Mouse (Mus musculus) liver, embryonic 12.5 days (tissue): ENCODE results near the gene 4430402I18Rik. TPM values are rescaled to one million over a fixed set of nuclear protein-coding genes. Genes with fewer than 3 reads are reported as not detected.
A peak's percentile ranks its signal among the peaks of the same experiment; 100 is the strongest.

Experiments
- ATAC-seq: fragments of 200-750 bp; cut with Nextera tagmentation; 2 replicates; pipeline ENCODE4 v1.8.0; 2017; ENCODE audit warnings: moderate number of reproducible peaks, mild to moderate bottlenecking, moderate library complexity
- H3K27ac ChIP-seq: fragments of 300-500 bp; sonication (generic); 2 replicates; pipeline ENCODE4 v1.5.1; 2016; ENCODE audit warnings: mild to moderate bottlenecking
- H3K27me3 ChIP-seq: fragments of 300-500 bp; sonication (generic); replicated peaks from 2 replicates; pipeline ENCODE4 v1.6.1; 2016; ENCODE audit warnings: mild to moderate bottlenecking, moderate library complexity
- H3K36me3 ChIP-seq: fragments of 300-500 bp; sonication (generic); 2 replicates; pipeline ENCODE4 v1.6.1; 2016; ENCODE audit warnings: mild to moderate bottlenecking, moderate library complexity
- H3K4me1 ChIP-seq: fragments of 300-500 bp; sonication (generic); 2 replicates; pipeline ENCODE4 v1.6.1; 2016
- H3K4me2 ChIP-seq: fragments of 300-500 bp; sonication (generic); 2 replicates; pipeline ENCODE4 v1.6.1; 2016; ENCODE audit warnings: mild to moderate bottlenecking, moderate library complexity
- H3K4me3 ChIP-seq: fragments of 300-500 bp; sonication (generic); 2 replicates; pipeline ENCODE4 v1.5.1; 2016; ENCODE audit warnings: mild to moderate bottlenecking, moderate library complexity
- H3K9ac ChIP-seq: fragments of 300-500 bp; sonication (generic); 2 replicates; pipeline ENCODE4 v1.6.1; 2016; ENCODE audit warnings: mild to moderate bottlenecking, moderate library complexity
- H3K9me3 ChIP-seq: fragments of 300-500 bp; sonication (generic); replicated peaks from 2 replicates; pipeline ENCODE4 v1.6.1; 2016; ENCODE audit warnings: mild to moderate bottlenecking, moderate library complexity
- WGBS: fragments of 180-500 bp; shearing (Covaris S2); methylation state at CpG from one replicate; pipeline ENCODE4 v1.1.7; 2016; ENCODE audit not compliant: insufficient replicate concordance; 5-methylcytosine and 5-hydroxymethylcytosine counted together
- polyA plus RNA-seq: library from polyadenylated mRNA; unstranded; fragments of >200 nt; fragmentation: Nextera tagmentation; extraction: Ambion mirVana; gene quantifications from 2 replicates; pipeline ENCODE4 v1.2.1, GENCODE M21; 2016

4430402I18Rik gene
- polyA plus RNA-seq, 1 experiment from 2014 or later, result 0.85 TPM

DNA sequence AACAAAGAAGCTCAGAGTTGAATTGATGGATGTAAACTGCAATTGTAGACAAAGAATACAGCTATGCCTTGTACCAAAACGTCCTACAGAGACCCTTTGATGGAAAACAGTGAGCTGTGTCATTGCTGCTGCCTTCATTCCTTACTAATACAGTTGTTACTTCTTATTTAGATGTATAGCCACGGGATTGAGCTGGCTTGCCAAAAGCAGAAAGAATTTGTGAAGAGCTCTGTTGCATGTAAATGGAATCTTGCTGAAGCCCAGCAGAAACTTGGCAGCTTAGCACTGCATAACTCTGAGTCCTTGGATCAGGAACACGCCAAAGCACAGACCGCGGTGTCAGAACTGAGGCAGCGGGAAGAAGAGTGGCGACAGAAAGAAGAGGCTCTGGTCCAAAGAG, 27.3 kb upstream of the 4430402I18Rik start:
- H3K9ac ChIP-seq, result no peak overlapping the region
- no peaks in the 10 kb centered on the region for H3K9me3 ChIP-seq
- no peak overlapping the region for H3K4me2 ChIP-seq
- no peak for ATAC-seq
- no peaks in the 10 kb centered on the region for H3K27me3 ChIP-seq
- 87% methylated on average over 7 of the region's 7 CpGs for WGBS
- H3K36me3 ChIP-seq, result peaks cover 54% of the 10 kb centered on the region
- peaks cover 9% of the 10 kb centered on the region for H3K4me1 ChIP-seq
- H3K27ac ChIP-seq, result no peak overlapping the region
- no peak overlapping the region for H3K4me3 ChIP-seq

DNA sequence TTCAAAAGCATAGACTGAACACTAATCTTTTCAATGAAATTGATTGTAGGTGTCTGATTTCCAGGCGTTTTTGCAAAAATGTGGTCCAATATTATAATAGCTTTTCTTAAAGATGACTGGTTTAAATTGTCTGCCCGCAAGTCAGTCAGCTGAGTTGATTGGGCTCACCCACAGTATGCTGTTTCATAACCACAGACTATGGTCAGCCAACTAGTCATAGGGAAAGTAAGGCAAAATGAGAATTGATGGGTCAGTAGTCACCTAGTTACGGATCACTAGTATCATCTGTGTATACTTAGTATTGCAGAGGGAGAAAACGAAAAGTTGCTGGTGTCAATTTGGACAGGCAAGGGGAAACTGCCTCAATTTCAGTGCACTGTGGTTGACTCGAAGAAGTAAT, 23.8 kb upstream of the 4430402I18Rik start:
- H3K4me2 ChIP-seq, result peak overlapping the region; percentile 93
- ATAC-seq, result no peak
- peak overlapping the region; percentile 83; the same call in 1 of the 2 replicates for H3K27ac ChIP-seq
- peaks cover 37% of the 10 kb centered on the region for H3K36me3 ChIP-seq
- H3K9ac ChIP-seq, result peak overlapping the region; percentile 95
- H3K27me3 ChIP-seq, result peaks cover 9% of the 10 kb centered on the region; the same call in 1 of the 2 replicates
- H3K4me3 ChIP-seq, result peak overlapping the region; percentile 93
- H3K9me3 ChIP-seq, result no peaks in the 10 kb centered on the region
- H3K4me1 ChIP-seq, result peaks cover 15% of the 10 kb centered on the region
- WGBS, result 54% methylated on average over 5 of the region's 5 CpGs

DNA sequence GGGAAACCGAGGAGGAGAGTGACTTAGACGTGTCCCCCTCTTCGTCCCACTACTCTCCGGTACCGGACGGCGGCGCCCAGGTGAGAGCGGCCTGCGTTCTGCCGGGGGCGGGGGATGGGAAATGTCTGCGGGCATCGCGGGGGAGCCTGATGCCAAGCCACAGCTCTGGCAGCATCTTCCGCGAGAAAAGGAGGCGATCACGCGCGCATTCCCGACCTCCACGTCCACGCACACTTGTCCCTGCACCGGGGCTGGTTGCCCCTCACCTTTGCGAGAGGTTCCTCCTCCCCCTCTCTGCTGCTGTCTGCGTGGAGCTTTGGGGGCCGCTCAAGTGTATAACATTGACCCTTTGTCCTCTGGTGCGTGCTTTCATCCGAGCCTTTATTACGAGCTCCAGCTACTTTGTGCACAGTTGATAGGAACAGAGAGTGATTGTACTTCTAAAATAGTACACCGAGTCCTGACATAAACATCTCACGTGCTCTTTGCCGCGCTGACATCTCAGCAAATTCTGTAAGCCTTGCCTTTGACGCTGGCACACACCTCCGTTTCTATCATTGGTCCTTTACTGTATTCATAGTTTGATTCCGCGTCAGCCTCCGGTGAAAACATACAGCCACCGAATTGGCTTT, 23.1 kb upstream of the 4430402I18Rik start:
- peak; percentile 70 for ATAC-seq
- H3K27ac ChIP-seq, result peak overlapping the region; percentile 83
- peaks cover 15% of the 10 kb centered on the region for H3K4me1 ChIP-seq
- no peaks in the 10 kb centered on the region for H3K9me3 ChIP-seq
- peak overlapping the region; percentile 93 for H3K4me3 ChIP-seq
- H3K9ac ChIP-seq, result peak overlapping the region; percentile 95
- peaks cover 30% of the 10 kb centered on the region for H3K36me3 ChIP-seq
- peaks cover 10% of the 10 kb centered on the region; the same call in 1 of the 2 replicates for H3K27me3 ChIP-seq
- WGBS, result under 1% methylated on average over 37 of the region's 41 CpGs
- H3K4me2 ChIP-seq, result peak overlapping the region; percentile 93

DNA sequence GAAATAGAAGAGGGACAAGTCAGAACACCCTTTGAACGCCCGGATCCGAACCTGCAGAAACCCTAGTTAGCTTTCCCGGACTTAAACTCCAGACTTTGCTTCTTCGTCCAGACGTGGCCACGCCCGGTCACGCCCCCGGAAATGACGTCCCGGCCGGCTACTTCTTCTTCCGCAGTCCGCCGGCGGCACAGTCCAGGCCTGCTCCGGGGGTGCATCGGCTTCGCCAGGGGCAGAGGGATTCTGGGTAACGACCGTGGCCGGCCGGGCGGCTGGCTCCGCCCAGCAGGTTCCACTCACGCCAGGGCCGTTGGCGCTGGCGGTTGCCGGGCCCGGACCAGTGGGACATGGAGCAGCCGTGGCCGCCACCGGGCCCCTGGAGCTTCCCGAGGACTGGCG, 22.6 kb upstream of the 4430402I18Rik start, which contains the start of gene Cdc37l1:
TSS of gene Cdc37l1 (plus strand) at position 159 of the 396 bp plus-strand sequence.
- H3K4me2 ChIP-seq, result peak within 1 kb of the TSS; percentile 93
- peaks cover 15% of the 10 kb centered on the region for H3K4me1 ChIP-seq
- H3K9ac ChIP-seq, result peak within 1 kb of the TSS; percentile 95
- H3K27me3 ChIP-seq, result peaks cover 10% of the 10 kb centered on the region; the same call in 1 of the 2 replicates
- peaks cover 25% of the 10 kb centered on the region for H3K36me3 ChIP-seq
- under 1% methylated on average over 37 of the region's 37 CpGs for WGBS
- peak; percentile 98 for ATAC-seq
- H3K9me3 ChIP-seq, result no peaks in the 10 kb centered on the region
- peak within 1 kb of the TSS; percentile 83 for H3K27ac ChIP-seq
- H3K4me3 ChIP-seq, result peak within 1 kb of the TSS; percentile 93

DNA sequence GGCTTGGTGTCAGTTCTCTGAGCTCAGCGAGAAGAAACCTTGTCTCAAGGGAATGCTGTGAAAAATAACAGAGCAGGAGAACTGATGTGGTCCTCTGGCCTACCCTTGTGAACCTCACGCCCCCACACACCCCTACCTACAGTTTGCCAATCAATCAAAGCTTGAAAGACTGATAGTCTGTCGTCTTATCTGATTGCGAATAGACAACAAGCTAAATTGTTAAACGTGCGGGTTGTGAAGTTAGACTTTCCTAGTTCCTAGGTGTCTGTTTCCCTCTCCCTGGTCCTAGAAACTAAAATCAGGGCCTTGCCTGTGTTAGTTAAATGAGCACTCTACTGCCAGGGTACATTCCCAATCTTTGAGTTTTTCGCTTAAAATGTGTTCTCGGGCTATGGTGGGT, 21.9 kb upstream of the 4430402I18Rik start:
- Histone ChIP-seq H3K4me2 (peak overlapping the region; percentile 93), H3K27ac (peak overlapping the region; percentile 83; the same call in 1 of the 2 replicates), H3K4me1 (peaks cover 15% of the 10 kb centered on the region), H3K36me3 (peaks cover 18% of the 10 kb centered on the region), H3K9me3 (no peaks in the 10 kb centered on the region), H3K4me3 (peak overlapping the region; percentile 93), H3K9ac (peak overlapping the region; percentile 95), H3K27me3 (peaks cover 10% of the 10 kb centered on the region; the same call in 1 of the 2 replicates)
- no peak for ATAC-seq
- 44% methylated on average over 8 of the region's 8 CpGs for WGBS

DNA sequence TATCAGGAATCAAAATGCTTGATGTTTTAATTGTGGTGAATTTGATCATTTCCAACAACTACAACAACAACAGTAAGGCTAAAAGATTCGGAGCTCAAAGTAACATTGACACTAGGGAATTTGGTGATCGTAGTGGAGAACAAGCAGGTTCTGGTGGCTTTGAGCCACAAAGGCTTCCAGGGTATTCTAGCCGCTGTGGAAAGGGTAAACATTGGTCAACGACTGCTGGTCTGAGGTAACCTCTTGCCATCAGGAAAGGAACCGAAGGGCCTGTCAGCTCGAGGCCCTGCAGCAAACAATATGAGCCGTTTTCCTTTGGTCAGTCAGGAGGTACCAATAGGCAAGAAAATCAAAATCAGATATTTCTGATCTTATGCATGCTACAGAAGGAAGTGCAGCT, 15.0 kb upstream of the 4430402I18Rik start:
- no peaks in the 10 kb centered on the region for H3K36me3 ChIP-seq
- no peaks in the 10 kb centered on the region for H3K4me1 ChIP-seq
- peaks cover 10% of the 10 kb centered on the region; the same call in 1 of the 2 replicates for H3K27me3 ChIP-seq
- no peak overlapping the region for H3K4me3 ChIP-seq
- H3K9me3 ChIP-seq, result no peaks in the 10 kb centered on the region
- 54% methylated on average over 7 of the region's 7 CpGs for WGBS
- no peak overlapping the region for H3K27ac ChIP-seq
- H3K9ac ChIP-seq, result no peak overlapping the region
- no peak overlapping the region for H3K4me2 ChIP-seq
- ATAC-seq, result no peak

DNA sequence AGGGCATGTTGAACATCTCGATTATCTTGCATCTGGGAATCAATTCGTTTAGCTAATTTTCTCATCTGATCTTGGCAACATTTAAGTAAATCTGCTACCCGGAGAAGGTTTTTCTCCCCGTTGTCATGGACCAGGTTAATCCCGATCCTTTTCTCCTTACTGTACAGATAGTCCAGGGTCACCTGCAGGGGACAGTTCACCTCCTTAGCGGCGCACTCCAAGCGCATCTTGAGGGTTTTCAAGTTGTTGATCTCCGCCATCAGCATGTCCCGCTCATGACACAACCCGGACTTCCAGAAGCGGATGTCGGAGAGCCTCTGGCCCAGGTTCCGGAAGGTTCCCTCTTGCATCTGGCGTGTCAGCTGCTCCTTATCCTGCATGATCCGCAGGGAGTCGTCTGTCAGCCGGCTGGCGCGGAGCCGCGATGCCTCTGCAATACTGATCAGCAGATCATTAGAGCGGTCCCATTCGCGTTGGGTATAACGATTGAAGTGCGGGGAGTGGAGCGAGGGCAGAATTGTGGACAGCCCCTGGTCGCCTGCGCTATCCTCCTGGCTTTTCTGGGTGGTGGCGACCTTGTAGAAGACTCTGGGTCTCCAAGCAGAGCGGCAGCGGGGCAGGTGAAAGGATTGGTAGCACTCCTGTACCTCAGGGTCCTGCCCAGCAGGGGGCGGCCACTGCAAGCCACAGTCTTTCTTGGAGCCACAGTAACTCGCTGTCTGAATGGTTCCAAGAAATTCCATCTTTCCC, 7.4 kb upstream of the 4430402I18Rik start:
- 15% methylated on average over 35 of the region's 35 CpGs for WGBS
- Histone ChIP-seq H3K36me3 (no peaks in the 10 kb centered on the region), H3K4me3 (peak overlapping the region; percentile 43), H3K27me3 (peaks cover 18% of the 10 kb centered on the region), H3K9me3 (no peaks in the 10 kb centered on the region), H3K27ac (no peak overlapping the region), H3K9ac (0 out of 2 replicates have a peak overlapping the region, but pooled peaks have one; percentile 40), H3K4me2 (peak overlapping the region; percentile 68), H3K4me1 (peaks cover 5% of the 10 kb centered on the region; the same call in 1 of the 2 replicates)
- ATAC-seq, result peak; percentile 54; the same call in 1 of the 2 replicates

DNA sequence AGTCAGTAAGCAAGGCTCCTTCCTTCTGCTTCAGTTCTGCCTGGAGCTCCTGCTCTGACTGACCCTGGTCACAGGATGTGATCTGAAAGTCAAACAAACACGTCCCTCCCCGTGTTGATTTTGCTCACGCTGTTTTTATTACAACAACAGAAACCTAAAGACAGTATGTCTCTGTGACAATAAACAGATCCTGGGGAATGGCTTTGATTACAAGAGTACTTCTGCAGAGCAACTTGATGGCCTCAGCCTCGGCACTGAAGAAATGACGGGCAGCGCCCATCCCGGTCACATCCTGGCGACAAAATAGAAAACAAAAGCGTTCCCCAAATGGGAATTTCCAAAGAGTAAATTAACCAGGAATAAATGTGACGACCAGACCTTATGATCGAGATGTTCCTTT, 2.7 kb upstream of the 4430402I18Rik start:
- WGBS, result 68% methylated on average over 11 of the region's 11 CpGs
- H3K27me3 ChIP-seq, result peaks cover 18% of the 10 kb centered on the region
- no peak overlapping the region for H3K9ac ChIP-seq

DNA sequence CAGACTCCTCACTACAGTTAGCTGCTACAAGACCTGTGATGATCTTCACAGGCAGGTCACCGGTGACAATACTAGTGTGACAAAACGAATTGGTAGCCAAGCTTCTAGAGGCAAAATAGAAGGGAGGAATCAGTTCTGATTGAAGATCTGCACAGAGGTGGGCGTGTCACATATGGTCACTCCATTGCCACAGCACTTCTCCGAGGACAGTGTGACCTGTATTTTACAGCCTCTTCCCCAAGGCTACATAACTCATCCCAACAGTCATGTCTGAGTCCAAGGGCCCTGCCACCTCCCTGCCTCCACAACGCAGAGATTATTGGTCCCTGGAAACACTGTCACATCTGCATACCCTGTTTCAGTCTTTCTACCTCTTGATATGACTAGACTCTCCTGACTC, 1.6 kb upstream of the 4430402I18Rik start:
- no peak overlapping the region for H3K9ac ChIP-seq
- no peaks in the 10 kb centered on the region for H3K36me3 ChIP-seq
- peaks cover 15% of the 10 kb centered on the region; the same call in 1 of the 2 replicates for H3K27me3 ChIP-seq
- ATAC-seq, result no peak
- no peak overlapping the region for H3K27ac ChIP-seq
- peaks cover 7% of the 10 kb centered on the region for H3K4me1 ChIP-seq
- no peak overlapping the region for H3K4me3 ChIP-seq
- H3K4me2 ChIP-seq, result no peak overlapping the region
- H3K9me3 ChIP-seq, result no peaks in the 10 kb centered on the region
- WGBS, result 65% methylated on average over 5 of the region's 5 CpGs

More for the DNA sequence above, 2.7 kb upstream of the 4430402I18Rik start:
- H3K4me3 ChIP-seq, result no peak overlapping the region
- no peak for ATAC-seq
- H3K4me1 ChIP-seq, result peaks cover 4% of the 10 kb centered on the region; the same call in 1 of the 2 replicates
- no peak overlapping the region for H3K27ac ChIP-seq
- no peaks in the 10 kb centered on the region for H3K36me3 ChIP-seq
- H3K9me3 ChIP-seq, result no peaks in the 10 kb centered on the region
- no peak overlapping the region for H3K4me2 ChIP-seq

DNA sequence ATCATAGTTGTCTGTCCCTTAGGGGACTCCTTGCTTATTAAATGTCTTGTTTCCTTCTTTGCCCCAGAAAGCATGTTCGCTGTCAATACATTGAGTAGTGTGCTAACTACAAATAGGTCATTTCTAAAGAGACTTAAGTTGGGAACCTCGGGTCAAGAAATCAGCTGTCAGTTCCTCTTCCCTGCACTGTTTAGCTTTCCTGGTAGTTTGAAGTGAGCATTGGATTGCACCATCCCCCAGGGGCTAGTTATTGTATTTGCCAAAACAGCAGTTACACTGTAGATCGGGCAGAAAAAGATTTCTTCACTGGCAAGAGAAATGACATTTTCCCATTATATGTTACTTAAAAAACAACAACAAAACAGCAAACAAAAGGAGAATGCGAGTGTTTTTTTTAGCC, 578 bp upstream of the 4430402I18Rik start:
- H3K36me3 ChIP-seq, result no peaks in the 10 kb centered on the region
- H3K4me1 ChIP-seq, result peaks cover 10% of the 10 kb centered on the region
- no peak overlapping the region for H3K4me3 ChIP-seq
- WGBS, result 63% methylated on average over 4 of the region's 4 CpGs
- H3K27ac ChIP-seq, result no peak overlapping the region
- H3K4me2 ChIP-seq, result no peak overlapping the region
- H3K9ac ChIP-seq, result no peak overlapping the region
- no peak for ATAC-seq
- no peaks in the 10 kb centered on the region for H3K9me3 ChIP-seq
- H3K27me3 ChIP-seq, result peaks cover 17% of the 10 kb centered on the region; the same call in 1 of the 2 replicates

DNA sequence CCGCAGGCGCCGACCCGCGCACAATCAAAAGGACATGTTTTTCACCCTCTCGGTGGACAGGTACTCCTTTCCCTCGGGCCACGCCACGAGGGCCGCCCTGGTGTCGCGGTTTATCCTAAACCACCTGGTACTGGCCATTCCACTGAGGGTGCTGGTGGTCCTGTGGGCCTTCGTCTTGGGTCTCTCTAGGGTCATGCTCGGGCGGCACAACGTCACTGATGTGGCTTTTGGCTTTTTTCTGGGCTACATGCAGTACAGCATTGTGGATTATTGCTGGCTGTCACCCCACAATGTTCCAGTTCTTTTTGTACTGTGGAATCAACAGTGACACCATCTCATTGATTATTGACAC, 3.1 kb downstream of the 4430402I18Rik start:
- H3K9me3 ChIP-seq, result no peaks in the 10 kb centered on the region
- peak; percentile 32 for ATAC-seq
- H3K4me2 ChIP-seq, result peak overlapping the region; percentile 97
- H3K27ac ChIP-seq, result no peak overlapping the region
- peaks cover 32% of the 10 kb centered on the region; the same call in 1 of the 2 replicates for H3K27me3 ChIP-seq
- peaks cover 10% of the 10 kb centered on the region for H3K4me1 ChIP-seq
- WGBS, result 12% methylated on average over 16 of the region's 16 CpGs
- peak overlapping the region; percentile 80 for H3K4me3 ChIP-seq
- H3K9ac ChIP-seq, result peak overlapping the region; percentile 85
- no peaks in the 10 kb centered on the region for H3K36me3 ChIP-seq
